Mouse (Mus musculus) kidney, postnatal 14 days (tissue): Measurements from ENCODE around the gene Dync1i2.
A peak's percentile ranks its signal among the peaks of the same experiment; 100 is the strongest.

ENCODE experiments used
- DNase-seq: peaks from one replicate; pipeline ENCODE4 v3.0.0; 2022; ENCODE audit warnings: mixed read lengths

Gene Dync1i2

GRCm38 (mm10) chr2:71209041-71209755 is 2.3 kb upstream of the Dync1i2 start:
- no peak for DNase-seq

DNA sequence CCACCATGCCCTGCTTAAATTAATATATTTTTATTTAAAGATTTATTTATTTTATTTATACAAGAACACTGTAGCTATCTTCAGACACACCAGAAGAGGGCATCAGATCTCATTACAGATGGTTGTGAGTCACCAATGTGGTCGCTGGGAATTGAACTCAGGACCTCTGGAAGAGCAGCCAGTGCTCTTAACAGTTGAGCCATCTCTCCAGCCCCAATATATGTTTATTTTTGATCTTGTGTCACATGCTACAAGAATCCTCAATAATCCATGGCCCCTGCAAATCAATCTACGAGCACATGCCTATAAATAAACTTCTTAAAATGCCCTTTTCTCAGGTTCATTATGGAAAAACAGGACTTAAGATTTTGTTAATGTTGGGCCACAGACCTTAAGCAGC is 410 bp upstream of the Dync1i2 start:
- DNase-seq: no peak

DNA sequence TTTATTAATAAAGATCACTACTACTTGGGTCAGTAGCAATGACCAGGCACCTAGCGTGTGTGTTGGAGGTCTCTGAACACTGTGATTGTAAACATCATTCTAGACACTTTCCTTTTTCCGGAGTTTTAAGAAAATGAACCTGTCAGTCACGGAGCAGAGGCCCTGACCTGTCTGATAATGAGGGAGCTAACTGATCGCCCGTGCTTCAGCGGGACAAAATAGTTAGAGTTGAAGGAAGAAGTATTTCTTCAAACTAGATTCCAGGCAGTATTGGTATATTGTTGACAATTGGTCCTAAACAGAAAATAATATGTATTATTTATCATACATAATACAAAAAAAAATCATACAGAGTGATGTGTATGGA is 837 bp downstream of the Dync1i2 start:
- DNase-seq: no peak

DNA sequence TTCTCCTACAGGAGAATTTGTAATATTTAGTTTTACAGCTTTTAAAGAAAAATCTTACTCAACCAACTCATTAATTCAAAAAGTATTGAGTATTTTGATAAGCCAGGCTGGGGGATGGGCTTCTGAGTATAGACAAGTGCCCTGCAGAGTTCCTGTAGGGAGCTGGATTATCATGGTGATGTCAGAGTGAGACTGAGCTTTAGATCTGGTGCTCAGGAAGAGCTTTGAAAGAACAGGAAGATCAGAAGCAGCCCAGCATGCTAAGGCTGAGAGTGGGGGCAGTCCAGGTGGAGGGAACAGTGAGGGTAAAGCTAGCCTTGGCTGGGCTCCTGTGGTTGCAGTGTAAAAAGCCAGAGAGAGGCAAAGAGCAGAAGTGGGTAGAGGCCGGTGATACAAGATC is 9.5 kb downstream of the Dync1i2 start:
- no peak for DNase-seq

- no peak for DNase-seq
Measured at GRCm38 (mm10) chr2:71227398-71227797, 15.9 kb downstream of the Dync1i2 start.

DNA sequence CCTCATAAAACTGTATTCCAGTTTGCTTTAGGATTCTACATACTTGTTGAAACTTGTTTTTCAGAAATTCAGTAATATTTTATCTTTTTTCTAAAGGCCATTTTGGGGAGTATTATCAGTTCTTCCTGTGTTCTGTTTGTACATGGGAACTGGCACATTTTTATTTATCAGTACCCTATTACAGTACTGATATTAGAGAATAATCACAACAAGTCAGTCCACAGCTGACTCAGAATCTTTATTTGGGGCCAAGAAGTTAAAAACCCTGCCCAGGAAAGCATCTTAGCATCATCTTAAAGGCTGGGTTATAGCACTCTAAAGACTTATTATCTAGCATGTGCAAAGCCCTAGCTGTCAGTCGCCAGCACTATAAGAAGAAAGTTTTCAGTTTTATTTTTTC is 18.1 kb downstream of the Dync1i2 start:
- no peak for DNase-seq

DNA sequence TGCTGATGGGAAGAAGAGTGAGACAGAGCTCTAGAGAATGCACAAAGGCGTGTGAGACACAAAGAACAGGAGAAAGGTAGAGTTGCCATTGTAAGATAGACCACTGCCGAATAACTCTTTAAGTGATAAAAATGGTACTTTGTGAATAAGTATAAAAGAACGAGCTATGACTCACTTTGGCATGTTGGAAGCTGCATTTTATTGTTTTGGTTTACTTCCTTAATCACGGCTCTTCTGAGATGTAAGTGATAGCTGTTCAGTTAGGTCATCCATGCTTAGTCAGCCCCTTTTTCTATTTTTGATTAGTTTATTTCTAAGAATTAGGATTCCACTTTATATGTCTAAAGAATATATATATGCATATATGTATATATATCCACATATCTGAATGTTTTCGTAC is 20.4 kb downstream of the Dync1i2 start:
- no peak for DNase-seq

- DNase-seq: no peak
Measured at GRCm38 (mm10) chr2:71232976-71233375, 21.5 kb downstream of the Dync1i2 start.

- no peak for DNase-seq
Measured at GRCm38 (mm10) chr2:71235420-71235819, 23.9 kb downstream of the Dync1i2 start.

DNA sequence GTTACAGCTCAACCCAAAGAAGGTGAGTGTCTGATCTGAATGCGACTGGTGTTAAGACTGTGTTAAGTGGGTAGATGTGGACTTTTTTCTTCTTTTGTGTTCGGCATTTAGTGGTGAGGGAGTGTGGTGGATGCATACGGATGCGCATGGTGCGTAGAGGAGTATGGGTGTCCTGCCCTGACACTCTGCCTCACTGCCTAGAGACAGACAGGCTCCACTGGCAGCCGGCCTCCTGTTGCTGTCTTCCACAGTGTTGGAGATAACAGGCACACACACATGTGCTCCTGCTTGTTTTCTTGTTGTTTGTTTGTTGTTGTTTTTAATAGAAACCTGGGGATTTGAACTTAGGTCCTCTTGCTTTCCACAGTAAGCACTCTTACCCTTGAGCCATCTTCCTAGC is 24.5 kb downstream of the Dync1i2 start:
- no peak for DNase-seq

GRCm38 (mm10) chr2:71241505-71241904 is 30.0 kb downstream of the Dync1i2 start:
- no peak for DNase-seq

GRCm38 (mm10) chr2:71242180-71242579 is 30.7 kb downstream of the Dync1i2 start:
- no peak for DNase-seq

- no peak for DNase-seq
Measured at GRCm38 (mm10) chr2:71243058-71243672, 31.7 kb downstream of the Dync1i2 start.

GRCm38 (mm10) chr2:71244807-71245206 is 33.3 kb downstream of the Dync1i2 start:
- no peak for DNase-seq

GRCm38 (mm10) chr2:71245416-71245815 is 33.9 kb downstream of the Dync1i2 start:
- DNase-seq: no peak

- DNase-seq: no peak
Measured at GRCm38 (mm10) chr2:71246096-71246495, 34.6 kb downstream of the Dync1i2 start.

- no peak for DNase-seq
Measured at GRCm38 (mm10) chr2:71248071-71248470, 36.6 kb downstream of the Dync1i2 start.

GRCm38 (mm10) chr2:71250841-71251240 is 39.3 kb downstream of the Dync1i2 start:
- DNase-seq: peak; percentile 24

DNA sequence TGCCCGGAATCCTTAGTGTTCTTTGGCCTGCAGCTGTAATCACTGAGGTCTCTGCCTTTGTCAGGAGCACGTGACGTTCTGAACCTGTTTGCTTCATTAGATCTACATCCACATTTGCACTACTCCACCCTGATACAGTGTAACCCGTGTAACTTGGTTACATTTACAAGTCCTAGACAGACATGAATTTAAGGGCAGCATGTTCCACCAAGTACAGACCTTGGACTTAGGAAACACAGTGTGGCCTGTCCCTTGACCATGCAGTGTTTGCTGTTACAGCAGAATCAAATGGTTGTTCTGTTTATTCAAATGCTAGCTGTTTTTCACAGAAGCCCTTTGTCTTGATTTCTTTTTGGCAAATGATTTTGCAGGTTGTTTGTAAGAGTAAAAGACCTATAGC is 43.3 kb downstream of the Dync1i2 start:
- no peak for DNase-seq

GRCm38 (mm10) chr2:71256581-71256980 is 45.1 kb downstream of the Dync1i2 start:
- no peak for DNase-seq

GRCm38 (mm10) chr2:71264585-71264984 is 53.1 kb downstream of the Dync1i2 start:
- DNase-seq: no peak

DNA sequence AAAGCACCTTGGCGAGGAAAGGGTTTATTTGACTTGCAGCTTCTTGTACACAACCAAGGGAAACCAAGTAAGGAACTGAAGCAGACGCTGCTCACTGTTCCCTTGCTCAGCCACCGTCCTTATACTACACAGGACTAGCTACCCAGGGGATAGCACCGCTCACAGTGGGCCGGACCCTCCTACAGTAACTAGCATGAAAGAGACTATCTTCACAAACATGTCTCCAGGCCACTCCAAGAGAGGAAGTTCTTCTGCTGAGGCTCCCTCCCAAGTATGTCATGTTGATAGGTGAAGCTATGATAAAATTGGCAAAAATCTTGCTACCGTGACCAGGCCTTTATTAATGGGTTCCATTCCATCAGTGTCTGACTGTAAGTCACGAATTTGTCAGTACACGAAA is 57.2 kb downstream of the Dync1i2 start:
- DNase-seq: no peak

DNA sequence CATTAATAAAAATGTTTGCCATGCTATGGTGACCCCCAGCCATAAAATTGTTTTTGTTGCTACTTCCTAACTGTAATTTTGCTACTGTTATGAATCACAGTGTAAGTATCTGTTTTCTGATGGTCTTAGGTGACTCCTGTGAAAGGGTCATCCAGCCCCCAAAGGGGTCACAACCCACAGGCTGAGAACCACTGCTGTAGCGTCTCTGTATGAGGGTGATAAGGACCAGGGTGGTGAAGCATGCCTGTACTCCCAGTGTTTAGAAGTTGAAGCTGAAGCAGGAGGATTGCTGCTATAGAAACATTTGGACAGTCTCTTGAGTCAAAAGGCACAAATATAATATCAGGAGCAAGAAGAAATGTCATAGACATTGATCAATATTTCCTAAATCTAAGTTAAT is 57.8 kb downstream of the Dync1i2 start:
- DNase-seq: no peak

DNA sequence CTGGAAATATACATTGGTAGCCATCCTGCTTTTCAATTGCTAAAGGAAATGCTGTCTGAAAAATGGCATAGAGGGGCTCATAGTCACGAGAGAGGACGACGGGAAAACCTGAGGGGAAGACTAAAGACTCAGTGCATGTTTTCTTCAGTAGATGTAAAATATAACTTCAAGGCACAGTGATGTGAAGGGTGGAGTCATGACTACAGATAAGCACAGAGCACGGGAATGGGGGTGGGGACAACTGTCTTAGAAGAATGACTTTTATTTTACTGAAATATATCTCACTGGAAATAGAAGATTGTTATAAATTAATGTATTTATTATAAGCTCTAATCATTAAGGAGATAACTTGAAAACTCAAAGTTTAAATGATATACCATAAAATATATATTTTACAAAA is 58.6 kb downstream of the Dync1i2 start:
- DNase-seq: no peak
